Mouse (Mus musculus) thymus, postnatal 4 days (tissue): ENCODE results near the gene Gast.
"Not testable (repeated sequence)": the region's sequence is repeated elsewhere in the genome, so short reads cannot be mapped to it uniquely, and the experiment has no call there.

Source experiments
- DNase-seq: peaks from one replicate; pipeline ENCODE4 v3.0.0; 2021

Gast gene

DNA sequence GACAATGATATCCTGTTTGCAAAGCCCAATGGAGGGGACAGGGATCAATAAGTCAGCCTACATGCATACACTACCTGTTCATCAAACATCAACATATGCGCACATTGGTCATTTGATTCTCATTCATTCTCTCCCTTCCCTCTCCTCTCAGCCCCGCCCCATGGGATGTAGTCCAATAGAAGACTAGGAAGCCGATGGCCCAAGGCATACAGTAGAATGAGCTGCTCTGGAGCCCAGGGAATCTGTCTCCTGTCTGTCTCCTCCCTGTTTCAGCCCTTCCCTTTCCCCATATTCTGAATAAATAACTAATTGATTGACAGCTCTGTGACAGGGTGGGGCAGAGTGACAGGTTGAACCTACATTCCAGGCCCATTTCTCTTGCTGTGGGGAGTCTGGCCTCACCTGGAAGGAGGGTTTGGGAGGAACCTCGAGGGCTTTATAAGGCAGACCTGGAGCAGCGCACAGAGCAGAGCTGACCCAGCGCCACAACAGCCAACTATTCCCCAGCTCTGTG is at the start of gene Gast:
Gene Gast, plus strand, starts transcription at position 464 of the 514 bp plus-strand sequence.
- no peak for DNase-seq

GRCm38 (mm10) chr11:100284988-100285387 is 49.2 kb upstream of the Gast start:
- no peak for DNase-seq

DNA sequence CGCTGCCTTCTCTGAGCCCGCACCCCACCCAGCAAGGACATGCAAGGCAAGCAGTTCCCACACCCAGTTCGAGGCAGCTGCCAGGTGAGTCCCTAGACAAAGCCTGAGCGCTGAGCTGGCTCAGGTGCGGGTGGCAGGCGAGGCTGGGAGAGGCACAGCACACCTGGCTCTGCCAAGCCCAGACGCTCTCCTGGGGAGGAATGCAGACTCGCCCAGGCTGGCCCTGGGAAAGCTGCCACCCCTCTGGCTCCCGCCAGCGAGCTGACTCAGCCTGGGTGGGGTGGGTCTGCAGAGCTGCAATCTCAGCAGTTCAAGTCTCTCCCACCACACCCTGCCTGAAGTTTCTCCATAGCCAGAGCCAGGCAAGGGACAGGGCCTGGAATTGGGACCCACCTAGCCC is 47.2 kb upstream of the Gast start:
- no peak for DNase-seq

- no peak for DNase-seq
Observed at GRCm38 (mm10) chr11:100288942-100289341, 45.3 kb upstream of the Gast start.

DNA sequence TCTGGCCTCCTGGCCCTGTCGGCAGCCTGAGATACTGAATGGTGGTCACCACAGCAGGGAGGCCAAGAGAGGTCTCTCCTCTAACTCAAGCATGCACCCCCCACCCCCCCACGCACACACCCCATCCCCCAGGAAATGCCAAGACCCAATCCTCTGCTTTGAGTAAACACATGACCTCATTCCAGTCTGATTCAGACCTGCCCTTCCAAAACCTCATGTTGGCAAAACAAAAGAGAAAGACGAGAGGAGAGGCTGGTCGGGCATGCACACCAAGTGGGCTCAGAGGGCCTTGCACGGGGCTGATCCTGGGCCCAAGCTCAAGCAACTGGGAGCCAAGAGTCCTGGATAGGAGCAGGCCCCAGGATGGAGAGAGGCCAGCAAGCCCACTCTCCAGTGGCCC is 44.0 kb upstream of the Gast start:
- DNase-seq: no peak

- no peak for DNase-seq
Observed at GRCm38 (mm10) chr11:100292884-100293283, 41.3 kb upstream of the Gast start.

DNA sequence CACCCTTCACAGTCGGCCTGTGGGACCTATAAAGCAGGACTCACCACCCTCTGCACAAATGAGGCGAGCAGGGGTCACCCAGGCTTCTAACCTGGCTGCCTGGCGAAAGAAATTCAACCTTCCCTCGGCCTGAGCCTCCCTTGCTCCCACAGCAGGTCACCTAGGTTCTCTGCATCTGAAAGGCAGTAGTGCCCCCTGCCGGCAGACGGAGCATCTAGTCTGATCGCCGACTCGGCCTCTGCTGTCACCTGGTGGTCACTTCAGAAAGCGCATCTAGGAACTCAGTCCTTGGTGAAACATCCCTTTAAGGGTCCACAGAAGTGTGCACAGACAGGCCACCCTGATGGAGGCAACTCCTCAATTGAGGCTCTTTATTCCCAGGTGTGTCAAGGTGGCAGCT is 38.9 kb upstream of the Gast start:
- peak; percentile 94 for DNase-seq

- DNase-seq: peak; percentile 71
Observed at GRCm38 (mm10) chr11:100297801-100298200, 36.4 kb upstream of the Gast start.

DNA sequence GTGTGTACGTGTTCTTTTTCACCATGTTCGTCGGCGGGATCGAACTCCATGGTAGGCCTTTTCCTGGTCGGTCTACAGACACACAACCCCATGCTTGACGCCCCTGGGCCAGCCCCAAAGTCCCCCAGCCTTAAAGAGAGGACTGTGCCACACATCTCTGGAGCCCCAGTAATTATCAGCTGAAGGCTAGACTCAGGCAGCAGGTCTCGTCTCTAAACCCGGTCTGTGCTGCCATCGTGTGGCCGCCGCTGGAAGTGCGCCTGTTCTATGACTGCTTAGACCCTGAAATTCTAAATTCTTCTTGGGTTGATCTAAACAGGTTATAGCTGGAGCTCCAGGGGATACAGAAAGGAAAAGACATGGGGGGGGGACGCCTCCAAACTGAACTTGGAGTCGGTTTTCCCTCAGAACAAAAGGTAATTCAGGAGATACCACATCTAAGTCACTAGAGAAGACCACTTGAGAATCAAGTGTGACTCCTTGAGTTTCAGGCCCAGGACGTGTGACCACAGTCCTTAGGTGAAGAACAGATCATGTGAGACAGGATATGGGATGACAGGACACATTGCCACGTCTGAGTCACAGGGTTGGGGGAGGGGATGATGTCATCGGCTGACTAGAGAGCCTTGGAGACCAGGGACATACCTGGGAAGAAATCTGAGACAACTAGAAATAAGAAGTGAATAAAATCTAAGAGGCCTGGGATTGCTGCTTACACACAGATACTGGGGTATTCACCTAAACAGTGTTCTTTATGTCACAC is 35.8 kb upstream of the Gast start:
- peak; percentile 93 for DNase-seq

- peak; percentile 86 for DNase-seq
Observed at GRCm38 (mm10) chr11:100300293-100300692, 33.9 kb upstream of the Gast start.

- no peak for DNase-seq
Observed at GRCm38 (mm10) chr11:100301292-100301691, 32.9 kb upstream of the Gast start.

DNA sequence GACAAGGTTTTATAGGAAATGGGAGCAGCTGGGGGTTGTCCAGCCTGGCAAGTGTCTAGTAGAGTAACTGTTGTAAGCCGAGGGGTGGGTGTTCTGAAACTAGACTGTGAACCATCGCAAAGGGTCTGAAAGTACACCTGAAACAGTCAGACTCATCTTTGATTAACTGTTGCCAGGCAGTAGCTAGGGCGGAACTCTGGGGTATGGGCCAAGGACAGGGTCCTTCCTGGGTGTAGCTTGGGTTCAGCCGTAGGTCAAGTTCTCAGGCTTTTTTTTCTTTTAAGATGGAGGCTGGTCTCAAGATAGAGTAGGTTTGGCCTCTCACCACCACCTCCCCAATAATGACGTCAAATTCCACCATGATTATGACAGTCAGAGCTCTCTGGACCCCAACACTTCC is 26.3 kb upstream of the Gast start:
- no peak for DNase-seq

DNA sequence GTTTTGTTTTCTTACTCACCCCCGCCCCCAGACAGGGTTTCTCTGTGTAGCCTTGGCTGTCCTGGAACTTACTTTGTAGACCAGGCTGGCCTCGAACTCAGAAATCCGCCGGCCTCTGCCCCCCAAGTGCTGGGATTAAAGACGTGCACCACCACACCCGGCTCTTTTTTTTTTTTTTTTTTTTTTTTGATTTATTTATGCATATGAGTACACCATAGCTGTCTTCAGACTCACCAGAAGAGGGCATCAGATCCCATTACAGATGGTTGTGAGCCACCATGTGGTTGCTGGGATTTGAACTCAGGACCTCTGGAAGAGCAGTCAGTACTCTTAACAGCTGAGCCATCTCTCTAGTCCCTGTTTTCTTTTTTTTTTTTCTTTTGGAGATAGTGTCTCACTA is 25.5 kb upstream of the Gast start:
- DNase-seq: not testable (repeated sequence)

DNA sequence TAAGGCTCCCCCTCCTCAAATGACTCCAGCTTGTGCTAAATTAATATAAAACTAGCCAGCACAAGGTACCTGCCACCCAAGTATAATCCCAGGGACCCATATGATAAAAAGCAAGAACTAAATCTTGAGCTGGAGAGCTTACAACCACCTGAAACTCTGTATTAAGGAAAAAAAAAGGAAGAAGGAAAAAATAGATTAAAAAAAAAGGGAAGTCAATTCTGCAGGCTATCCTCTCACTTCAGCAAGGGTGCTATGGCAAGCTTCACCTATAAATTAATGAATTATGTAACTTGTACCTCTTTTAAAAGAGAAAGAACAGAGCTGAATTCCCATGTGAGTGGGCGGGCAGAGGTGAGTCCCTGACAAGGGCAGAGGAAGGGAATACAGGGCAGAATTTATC is 22.6 kb upstream of the Gast start:
- DNase-seq: no peak

- DNase-seq: no peak
Observed at GRCm38 (mm10) chr11:100312096-100312679, 22.0 kb upstream of the Gast start.

- DNase-seq: no peak
Observed at GRCm38 (mm10) chr11:100313424-100313823, 20.8 kb upstream of the Gast start.

- DNase-seq: no peak
Observed at GRCm38 (mm10) chr11:100315439-100315838, 18.8 kb upstream of the Gast start.

DNA sequence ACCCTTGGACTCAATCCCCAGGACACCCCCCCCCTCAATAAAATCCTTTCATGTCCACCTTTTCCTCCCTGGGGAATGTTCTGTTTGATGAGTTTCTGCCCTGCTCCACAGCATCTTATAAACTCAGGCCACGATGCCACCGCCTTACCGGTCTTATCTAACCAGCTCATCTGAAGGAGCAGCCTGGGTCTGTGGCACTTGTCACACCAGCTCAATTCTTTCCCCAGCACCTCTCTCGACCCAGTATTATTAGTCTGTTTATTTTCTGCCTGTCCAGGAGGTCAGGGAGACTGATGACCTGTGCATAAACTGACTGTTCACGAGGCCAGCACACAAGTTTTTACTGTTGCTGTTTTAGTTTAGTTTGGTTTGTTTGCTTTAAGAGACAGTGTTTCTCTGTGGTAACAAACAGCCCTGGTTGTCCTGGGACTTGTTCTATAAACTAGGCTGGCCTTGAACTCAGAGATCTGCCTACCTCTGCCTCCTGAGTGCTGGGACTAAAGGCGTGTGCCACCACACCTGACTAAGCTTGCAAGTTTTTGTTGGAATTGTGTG is 16.3 kb upstream of the Gast start:
- DNase-seq: no peak

- DNase-seq: peak; percentile 32
Observed at GRCm38 (mm10) chr11:100318529-100319451, 15.4 kb upstream of the Gast start.

GRCm38 (mm10) chr11:100319492-100320171 is 14.6 kb upstream of the Gast start, which contains the start of gene Eif1:
Gene Eif1, plus strand, starts transcription at chr11:100319885.
- peak; percentile 100 for DNase-seq

- peak; percentile 95 for DNase-seq
Observed at GRCm38 (mm10) chr11:100320172-100320630, 14.0 kb upstream of the Gast start.
